Mouse (Mus musculus) forebrain, embryonic 11.5 days (tissue): Measurements from ENCODE around the gene Zcchc3. TPM values are rescaled to one million over a fixed set of nuclear protein-coding genes. Genes with fewer than 3 reads are reported as not detected.

Experiments
- ATAC-seq: fragments of 200-750 bp; cut with Nextera tagmentation; replicated peaks from 2 replicates; pipeline ENCODE4 v1.8.0; 2017; ENCODE audit warnings: moderate TSS enrichment; ENCODE audit not compliant: low FRiP score
- DNase-seq: peaks from one replicate; pipeline ENCODE4 v3.0.0-alpha.2; 2017; ENCODE audit warnings: low spot score
- H3K27ac ChIP-seq: fragments of 300-500 bp; sonication (generic); 2 replicates; pipeline ENCODE4 v1.5.1; 2014; ENCODE audit warnings: low read depth, low read length
- H3K27me3 ChIP-seq: fragments of 300-500 bp; sonication (generic); 2 replicates; pipeline ENCODE4 v1.6.1; 2014; ENCODE audit warnings: mild to moderate bottlenecking, low read length, mixed read lengths; ENCODE audit not compliant: control insufficient read depth, insufficient read depth
- H3K36me3 ChIP-seq: fragments of 300-500 bp; sonication (generic); 2 replicates; pipeline ENCODE4 v1.6.1; 2014; ENCODE audit warnings: mild to moderate bottlenecking, low read length, moderate library complexity, mixed read lengths; ENCODE audit not compliant: control insufficient read depth, insufficient read depth
- H3K4me1 ChIP-seq: fragments of 300-500 bp; sonication (generic); replicated peaks from 2 replicates; pipeline ENCODE4 v1.6.1; 2014; ENCODE audit warnings: low read length, mixed read lengths; ENCODE audit not compliant: control insufficient read depth, insufficient read depth
- H3K4me2 ChIP-seq: fragments of 300-500 bp; sonication (generic); 2 replicates; pipeline ENCODE4 v1.6.1; 2014; ENCODE audit warnings: low read depth, mild to moderate bottlenecking, low read length, moderate library complexity, mixed read lengths; ENCODE audit not compliant: severe bottlenecking
- H3K4me3 ChIP-seq: fragments of 300-500 bp; sonication (generic); 2 replicates; pipeline ENCODE4 v1.5.1; 2014; ENCODE audit warnings: low read depth, low read length
- H3K9ac ChIP-seq: fragments of 300-500 bp; sonication (generic); 2 replicates; pipeline ENCODE4 v1.6.1; 2014; ENCODE audit warnings: low read length
- H3K9me3 ChIP-seq: fragments of 300-500 bp; sonication (generic); 2 replicates; pipeline ENCODE4 v1.6.1; 2016; ENCODE audit warnings: low read length, mixed read lengths; ENCODE audit not compliant: control insufficient read depth
- WGBS: fragments of 180-500 bp; shearing (Covaris S2); extraction: QIAGEN DNeasy Blood & Tissue Kit; methylation state at CpG from one replicate; pipeline ENCODE4 v1.1.7; 2014; 5-methylcytosine and 5-hydroxymethylcytosine counted together
- polyA plus RNA-seq: library from polyadenylated mRNA; unstranded; fragments of >200 nt; fragmentation: Nextera tagmentation; extraction: Ambion mirVana; gene quantifications from 2 replicates; pipeline ENCODE4 v1.2.1, GENCODE M21; 2014

Gene Zcchc3
- polyA plus RNA-seq, 1 experiment from 2014 or later, result 59.4 TPM

- Histone ChIP-seq H3K4me1 (peaks cover 10% of the 10 kb centered on the region; the same call in 1 of the 2 replicates), H3K36me3 (no peaks in the 10 kb centered on the region), H3K9ac (peak within 1 kb of the TSS; percentile 41), H3K9me3 (no peaks in the 10 kb centered on the region), H3K4me2 (peak within 1 kb of the TSS; percentile 36), H3K27me3 (no peaks in the 10 kb centered on the region), H3K27ac (peak within 1 kb of the TSS; percentile 63), H3K4me3 (peak within 1 kb of the TSS; percentile 11; the same call in 1 of the 2 replicates)
- DNase-seq (peak; percentile 78), ATAC-seq (peak; percentile 75)
- 2% methylated on average over 15 of the region's 16 CpGs for WGBS
These were observed 38.5 kb downstream of the Zcchc3 start, which contains the start of gene Nrsn2 for GRCm38 (mm10) chr2:152376345-152376741. Nrsn2 (minus strand) TSS chr2:152376638.

DNA sequence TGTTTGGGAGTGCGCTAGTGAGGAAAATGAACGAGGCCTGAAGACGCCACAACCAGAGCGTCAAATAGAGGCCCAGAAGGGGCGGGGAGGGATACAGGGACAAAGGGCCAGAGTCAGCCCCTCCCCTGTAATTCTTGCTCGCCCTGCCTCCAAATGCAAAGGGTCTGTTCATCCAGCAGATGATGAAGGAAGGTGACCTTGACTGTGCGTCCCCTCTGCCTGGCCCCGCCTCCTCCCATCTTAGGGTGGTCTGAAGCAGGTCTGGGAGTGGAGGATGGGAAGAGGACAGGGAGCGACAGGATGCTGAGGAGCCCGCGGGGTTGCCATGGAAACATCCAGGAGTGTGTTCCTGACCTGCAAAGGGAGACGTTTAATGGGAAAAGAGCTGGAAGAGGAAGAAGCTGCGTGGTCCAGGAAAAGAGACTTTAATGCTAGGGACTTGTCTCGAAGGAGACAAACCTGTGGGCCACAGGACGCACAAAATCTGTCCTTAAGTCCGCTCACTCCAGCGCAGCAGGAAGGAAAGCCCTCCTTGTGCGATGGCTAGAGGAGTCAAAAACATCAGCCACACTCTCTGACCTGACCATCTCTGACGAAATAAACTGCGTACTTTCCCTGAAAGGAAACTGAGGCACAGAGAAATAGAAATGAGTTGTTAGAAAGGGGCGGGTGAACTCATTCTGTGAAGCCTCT is 39.0 kb downstream of the Zcchc3 start:
- H3K36me3 ChIP-seq, result no peaks in the 10 kb centered on the region
- H3K9ac ChIP-seq, result peak overlapping the region; percentile 41
- H3K9me3 ChIP-seq, result no peaks in the 10 kb centered on the region
- peak; percentile 83 for DNase-seq
- WGBS, result 3% methylated on average over 21 of the region's 21 CpGs
- peaks cover 10% of the 10 kb centered on the region; the same call in 1 of the 2 replicates for H3K4me1 ChIP-seq
- ATAC-seq, result peak; percentile 85
- H3K4me2 ChIP-seq, result peak overlapping the region; percentile 36
- H3K27ac ChIP-seq, result peak overlapping the region; percentile 63
- peak overlapping the region; percentile 11; the same call in 1 of the 2 replicates for H3K4me3 ChIP-seq
- H3K27me3 ChIP-seq, result no peaks in the 10 kb centered on the region

- H3K9me3 ChIP-seq, result no peaks in the 10 kb centered on the region
- DNase-seq, result no peak
- H3K9ac ChIP-seq, result no peak overlapping the region
- no peak overlapping the region for H3K27ac ChIP-seq
- H3K4me2 ChIP-seq, result no peak overlapping the region
- ATAC-seq, result no peak
- no peaks in the 10 kb centered on the region for H3K36me3 ChIP-seq
- H3K27me3 ChIP-seq, result no peaks in the 10 kb centered on the region
- H3K4me3 ChIP-seq, result no peak overlapping the region
- peaks cover 10% of the 10 kb centered on the region; the same call in 1 of the 2 replicates for H3K4me1 ChIP-seq
- 87% methylated on average over 9 of the region's 9 CpGs for WGBS
These were observed 41.3 kb downstream of the Zcchc3 start for GRCm38 (mm10) chr2:152373547-152373946.

DNA sequence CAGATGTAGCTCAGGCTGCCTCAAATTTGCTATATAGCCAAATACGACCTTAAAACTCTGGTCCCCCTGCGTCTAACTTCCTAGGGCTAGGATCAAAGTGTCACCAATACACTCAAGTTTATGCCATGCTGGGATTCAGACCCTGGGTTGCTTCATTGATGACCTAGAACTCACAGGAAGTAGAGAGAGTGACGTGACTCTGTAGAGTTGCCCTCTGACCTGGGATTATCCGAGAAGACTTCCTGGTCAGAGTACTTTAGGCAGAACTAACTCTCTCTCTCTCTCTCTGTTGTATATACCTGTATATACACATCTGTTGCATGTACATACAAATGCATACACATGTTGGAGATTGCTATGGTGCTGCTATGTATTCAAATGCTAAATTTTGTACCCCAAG is 42.2 kb downstream of the Zcchc3 start:
- H3K9me3 ChIP-seq, result no peaks in the 10 kb centered on the region
- no peak overlapping the region for H3K4me2 ChIP-seq
- 80% methylated on average over 4 of the region's 4 CpGs for WGBS
- no peaks in the 10 kb centered on the region for H3K36me3 ChIP-seq
- no peak overlapping the region for H3K27ac ChIP-seq
- no peak overlapping the region for H3K9ac ChIP-seq
- DNase-seq, result no peak
- H3K4me1 ChIP-seq, result peaks cover 10% of the 10 kb centered on the region; the same call in 1 of the 2 replicates
- no peaks in the 10 kb centered on the region for H3K27me3 ChIP-seq
- ATAC-seq, result no peak
- no peak overlapping the region for H3K4me3 ChIP-seq

DNA sequence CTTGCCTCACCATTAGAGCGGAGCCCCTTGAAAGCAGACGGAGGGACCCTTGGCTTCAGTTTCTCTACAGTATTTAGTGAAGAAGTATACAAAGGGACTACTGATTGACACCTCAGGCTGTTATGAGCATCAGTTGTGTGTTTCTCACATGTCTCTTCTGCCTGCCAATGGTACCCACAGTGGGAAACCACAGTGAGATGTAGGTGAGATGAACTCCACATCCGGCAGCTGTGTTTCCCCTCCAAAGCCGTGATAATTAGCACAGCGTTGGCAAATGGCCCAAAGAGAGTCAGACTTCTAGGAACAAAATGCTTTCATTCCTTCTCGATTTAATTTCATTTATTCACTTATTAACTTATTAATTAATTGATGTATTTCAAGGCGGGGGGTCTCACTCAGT is 42.7 kb downstream of the Zcchc3 start:
- no peak overlapping the region for H3K4me3 ChIP-seq
- H3K27me3 ChIP-seq, result no peaks in the 10 kb centered on the region
- DNase-seq (no peak), ATAC-seq (no peak)
- H3K9ac ChIP-seq, result no peak overlapping the region
- 84% methylated on average over 7 of the region's 7 CpGs for WGBS
- H3K9me3 ChIP-seq, result no peaks in the 10 kb centered on the region
- H3K27ac ChIP-seq, result no peak overlapping the region
- H3K36me3 ChIP-seq, result no peaks in the 10 kb centered on the region
- peaks cover 10% of the 10 kb centered on the region; the same call in 1 of the 2 replicates for H3K4me1 ChIP-seq
- no peak overlapping the region for H3K4me2 ChIP-seq

- no peaks in the 10 kb centered on the region for H3K9me3 ChIP-seq
- no peak overlapping the region for H3K27ac ChIP-seq
- DNase-seq (peak; percentile 82), ATAC-seq (peak; percentile 52; the same call in 1 of the 2 replicates)
- WGBS, result 33% methylated on average over 14 of the region's 14 CpGs
- H3K36me3 ChIP-seq, result no peaks in the 10 kb centered on the region
- H3K9ac ChIP-seq, result no peak overlapping the region
- no peaks in the 10 kb centered on the region for H3K27me3 ChIP-seq
- H3K4me3 ChIP-seq, result no peak overlapping the region
- H3K4me1 ChIP-seq, result no peaks in the 10 kb centered on the region
- no peak overlapping the region for H3K4me2 ChIP-seq
These were observed 46.2 kb downstream of the Zcchc3 start for GRCm38 (mm10) chr2:152368532-152369140.

DNA sequence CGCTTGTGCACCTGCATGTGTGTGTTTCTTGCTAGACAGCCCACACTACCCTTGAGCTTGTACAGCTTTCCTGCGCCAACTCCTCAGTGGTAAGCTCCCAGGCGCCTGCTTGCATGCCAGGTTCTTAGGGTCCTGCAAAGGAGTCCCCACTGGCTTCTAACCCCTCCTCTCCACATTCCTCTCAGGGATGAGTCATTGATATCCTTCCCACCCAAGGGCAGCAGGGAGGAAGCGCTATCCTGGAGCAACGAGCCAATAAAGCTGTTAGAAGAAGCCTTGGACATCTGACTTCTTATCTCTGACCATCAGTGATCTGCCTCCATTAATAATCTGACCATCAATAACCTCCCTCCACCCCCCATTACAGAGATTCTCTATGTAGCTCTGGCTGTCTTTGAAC is 46.9 kb downstream of the Zcchc3 start:
- WGBS, result 82% methylated on average over 5 of the region's 5 CpGs
- Histone ChIP-seq H3K27ac (no peak overlapping the region), H3K4me1 (no peaks in the 10 kb centered on the region), H3K4me3 (no peak overlapping the region), H3K27me3 (no peaks in the 10 kb centered on the region), H3K36me3 (no peaks in the 10 kb centered on the region), H3K9me3 (no peaks in the 10 kb centered on the region), H3K4me2 (no peak overlapping the region), H3K9ac (no peak overlapping the region)
- DNase-seq, result no peak
- no peak for ATAC-seq

DNA sequence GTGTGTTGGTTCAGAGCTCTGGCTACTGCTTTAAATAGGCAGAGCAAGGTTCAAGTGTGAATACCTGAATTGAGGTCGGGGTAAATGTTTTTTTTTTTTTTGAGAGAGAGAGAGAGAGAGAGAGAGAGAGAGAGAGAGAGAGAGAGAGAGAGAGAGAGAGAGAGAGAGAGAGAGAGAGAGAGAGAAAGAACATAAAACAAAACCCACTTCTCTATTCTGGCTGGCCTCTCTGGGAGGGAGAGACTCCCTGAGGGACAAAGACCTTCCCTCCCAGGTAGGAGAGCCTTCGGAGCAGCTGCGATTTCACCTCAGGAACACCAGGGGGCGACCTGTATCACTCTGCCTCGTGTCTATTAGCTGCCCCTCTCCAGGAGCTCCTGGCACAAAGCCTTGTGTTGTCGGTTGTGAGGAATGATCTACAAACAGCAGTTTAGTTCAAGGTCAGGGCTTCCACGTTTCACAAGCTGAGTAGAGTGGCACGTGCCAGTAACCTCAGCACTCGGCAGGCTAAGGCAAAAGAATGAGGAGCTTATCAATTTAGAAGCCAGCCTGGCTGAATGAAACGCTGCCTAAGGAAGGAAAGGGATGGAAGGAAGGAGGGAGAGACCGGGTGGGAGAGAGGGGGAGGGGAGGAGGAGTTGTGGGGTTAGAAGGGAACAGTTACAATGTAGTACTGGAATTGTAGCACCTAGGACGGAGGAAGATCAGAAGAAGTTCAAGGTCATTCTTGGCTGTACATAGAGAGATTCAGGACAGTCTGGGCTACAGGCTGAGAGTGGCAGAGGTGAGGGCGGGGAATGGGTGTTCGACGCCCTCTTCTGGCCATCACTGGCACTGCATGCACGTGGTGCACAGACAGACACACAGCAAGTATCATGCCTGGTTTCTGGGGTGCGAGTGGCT is 51.3 kb downstream of the Zcchc3 start:
- H3K4me3 ChIP-seq, result no peak overlapping the region
- no peaks in the 10 kb centered on the region for H3K27me3 ChIP-seq
- peak; percentile 73 for ATAC-seq
- H3K4me1 ChIP-seq, result no peaks in the 10 kb centered on the region
- peak; percentile 86 for DNase-seq
- H3K9ac ChIP-seq, result 0 out of 2 replicates have a peak overlapping the region, but pooled peaks have one; percentile 39
- peak overlapping the region; percentile 38; the same call in 1 of the 2 replicates for H3K4me2 ChIP-seq
- H3K27ac ChIP-seq, result no peak overlapping the region
- no peaks in the 10 kb centered on the region for H3K9me3 ChIP-seq
- H3K36me3 ChIP-seq, result no peaks in the 10 kb centered on the region
- WGBS, result 14% methylated on average over 17 of the region's 17 CpGs
